Mouse (Mus musculus): ENCODE results near the gene Pkdcc. TPM values are rescaled to one million over a fixed set of nuclear protein-coding genes. Genes with fewer than 3 reads are reported as not detected.
A peak's percentile ranks its signal among the peaks of the same experiment; 100 is the strongest.

The Pkdcc gene
- polyA plus RNA-seq, 1 experiment from 2014 or later: 5.1 TPM

GRCm38 (mm10) chr17:83215529-83216244 is 595 bp downstream of the Pkdcc start:
- H3K4me2 ChIP-seq (ENCODE audit: low read length): peak overlapping the region; percentile 95
- no peaks in the 10 kb centered on the region for H3K36me3 ChIP-seq (ENCODE audit: control insufficient read depth, insufficient read depth, low read length)
- H3K9me3 ChIP-seq (ENCODE audit: control insufficient read depth, low read length): no peaks in the 10 kb centered on the region
- H3K27me3 ChIP-seq (ENCODE audit: control insufficient read depth, insufficient read depth, low read length): peaks cover 59% of the 10 kb centered on the region
- DNase-seq (peak; percentile 71), ATAC-seq (ENCODE audit: low FRiP score, low TSS enrichment) (peak; percentile 53)
- WGBS: 1% methylated on average over 66 of the region's 80 CpGs
- H3K9ac ChIP-seq (replicated peaks; ENCODE audit: low read length): peak overlapping the region; percentile 88
- peak overlapping the region; percentile 62 for H3K4me3 ChIP-seq (replicated peaks; ENCODE audit: low read depth, low read length)
- H3K27ac ChIP-seq (replicated peaks; ENCODE audit: low read depth, low read length): peak overlapping the region; percentile 87
- peaks cover 31% of the 10 kb centered on the region for H3K4me1 ChIP-seq (ENCODE audit: control insufficient read depth, insufficient read depth, low read length)

- ATAC-seq (ENCODE audit: low FRiP score, low TSS enrichment): no peak
These were observed 1.3 kb downstream of the Pkdcc start for GRCm38 (mm10) chr17:83216251-83216919.

GRCm38 (mm10) chr17:83218189-83218588 is 3.1 kb downstream of the Pkdcc start:
- Histone ChIP-seq H3K4me3 (replicated peaks; ENCODE audit: low read depth, low read length) (0 out of 2 replicates have a peak overlapping the region, but pooled peaks have one; percentile 9), H3K9me3 (ENCODE audit: control insufficient read depth, low read length) (no peaks in the 10 kb centered on the region), H3K4me1 (ENCODE audit: control insufficient read depth, insufficient read depth, low read length) (peaks cover 30% of the 10 kb centered on the region), H3K27me3 (ENCODE audit: control insufficient read depth, insufficient read depth, low read length) (peaks cover 67% of the 10 kb centered on the region), H3K36me3 (ENCODE audit: control insufficient read depth, insufficient read depth, low read length) (no peaks in the 10 kb centered on the region), H3K4me2 (ENCODE audit: low read length) (peak overlapping the region; percentile 95), H3K27ac (replicated peaks; ENCODE audit: low read depth, low read length) (no peak overlapping the region), H3K9ac (replicated peaks; ENCODE audit: low read length) (no peak overlapping the region)
- WGBS: 20% methylated on average over 2 of the region's 2 CpGs
- DNase-seq (no peak), ATAC-seq (ENCODE audit: low FRiP score, low TSS enrichment) (no peak)

More at GRCm38 (mm10) chr17:83216251-83216919, 1.3 kb downstream of the Pkdcc start:
- WGBS: 29% methylated on average over 7 of the region's 7 CpGs
- Histone ChIP-seq H3K9me3 (ENCODE audit: control insufficient read depth, low read length) (no peaks in the 10 kb centered on the region), H3K4me1 (ENCODE audit: control insufficient read depth, insufficient read depth, low read length) (peaks cover 31% of the 10 kb centered on the region), H3K9ac (replicated peaks; ENCODE audit: low read length) (peak overlapping the region; percentile 88), H3K4me3 (replicated peaks; ENCODE audit: low read depth, low read length) (peak overlapping the region; percentile 62), H3K36me3 (ENCODE audit: control insufficient read depth, insufficient read depth, low read length) (no peaks in the 10 kb centered on the region), H3K4me2 (ENCODE audit: low read length) (peak overlapping the region; percentile 95), H3K27me3 (ENCODE audit: control insufficient read depth, insufficient read depth, low read length) (peaks cover 64% of the 10 kb centered on the region), H3K27ac (replicated peaks; ENCODE audit: low read depth, low read length) (peak overlapping the region; percentile 87; the same call in 1 of the 2 replicates)
- DNase-seq: no peak

GRCm38 (mm10) chr17:83218722-83219121 is 3.6 kb downstream of the Pkdcc start:
- Histone ChIP-seq H3K27me3 (ENCODE audit: control insufficient read depth, insufficient read depth, low read length) (peaks cover 67% of the 10 kb centered on the region), H3K27ac (replicated peaks; ENCODE audit: low read depth, low read length) (no peak overlapping the region), H3K4me2 (ENCODE audit: low read length) (peak overlapping the region; percentile 95), H3K4me3 (replicated peaks; ENCODE audit: low read depth, low read length) (no peak overlapping the region), H3K36me3 (ENCODE audit: control insufficient read depth, insufficient read depth, low read length) (no peaks in the 10 kb centered on the region), H3K9me3 (ENCODE audit: control insufficient read depth, low read length) (no peaks in the 10 kb centered on the region), H3K4me1 (ENCODE audit: control insufficient read depth, insufficient read depth, low read length) (peaks cover 27% of the 10 kb centered on the region), H3K9ac (replicated peaks; ENCODE audit: low read length) (no peak overlapping the region)
- DNase-seq (no peak), ATAC-seq (ENCODE audit: low FRiP score, low TSS enrichment) (no peak)
- 73% methylated on average over 6 of the region's 6 CpGs for WGBS

- H3K9me3 ChIP-seq (ENCODE audit: control insufficient read depth, low read length): no peaks in the 10 kb centered on the region
- no peak overlapping the region for H3K9ac ChIP-seq (replicated peaks; ENCODE audit: low read length)
- no peak for ATAC-seq (ENCODE audit: low FRiP score, low TSS enrichment)
- 65% methylated on average over 14 of the region's 14 CpGs for WGBS
- peaks cover 72% of the 10 kb centered on the region for H3K27me3 ChIP-seq (ENCODE audit: control insufficient read depth, insufficient read depth, low read length)
- 0 out of 2 replicates have a peak, but pooled peaks cover 3% of the 10 kb centered on the region for H3K36me3 ChIP-seq (ENCODE audit: control insufficient read depth, insufficient read depth, low read length)
- H3K4me1 ChIP-seq (ENCODE audit: control insufficient read depth, insufficient read depth, low read length): peaks cover 22% of the 10 kb centered on the region
- no peak overlapping the region for H3K27ac ChIP-seq (replicated peaks; ENCODE audit: low read depth, low read length)
- no peak overlapping the region for H3K4me3 ChIP-seq (replicated peaks; ENCODE audit: low read depth, low read length)
- DNase-seq: no peak
- peak overlapping the region; percentile 95 for H3K4me2 ChIP-seq (ENCODE audit: low read length)
These were observed 4.5 kb downstream of the Pkdcc start for GRCm38 (mm10) chr17:83219351-83220287.

GRCm38 (mm10) chr17:83220954-83221538 is 6.0 kb downstream of the Pkdcc start:
- Histone ChIP-seq H3K36me3 (ENCODE audit: control insufficient read depth, insufficient read depth, low read length) (0 out of 2 replicates have a peak, but pooled peaks cover 3% of the 10 kb centered on the region), H3K9me3 (ENCODE audit: control insufficient read depth, low read length) (no peaks in the 10 kb centered on the region), H3K4me1 (ENCODE audit: control insufficient read depth, insufficient read depth, low read length) (peaks cover 18% of the 10 kb centered on the region), H3K4me2 (ENCODE audit: low read length) (no peak overlapping the region), H3K27ac (replicated peaks; ENCODE audit: low read depth, low read length) (no peak overlapping the region), H3K9ac (replicated peaks; ENCODE audit: low read length) (no peak overlapping the region), H3K27me3 (ENCODE audit: control insufficient read depth, insufficient read depth, low read length) (peaks cover 86% of the 10 kb centered on the region), H3K4me3 (replicated peaks; ENCODE audit: low read depth, low read length) (no peak overlapping the region)
- WGBS: 85% methylated on average over 18 of the region's 18 CpGs
- DNase-seq (no peak), ATAC-seq (ENCODE audit: low FRiP score, low TSS enrichment) (no peak)

- no peak for ATAC-seq (ENCODE audit: low FRiP score, low TSS enrichment)
These were observed 6.8 kb downstream of the Pkdcc start for GRCm38 (mm10) chr17:83221611-83222500.

More at GRCm38 (mm10) chr17:83221611-83222500, 6.8 kb downstream of the Pkdcc start:
- WGBS: 83% methylated on average over 13 of the region's 13 CpGs
- Histone ChIP-seq H3K36me3 (ENCODE audit: control insufficient read depth, insufficient read depth, low read length) (0 out of 2 replicates have a peak, but pooled peaks cover 3% of the 10 kb centered on the region), H3K4me2 (ENCODE audit: low read length) (no peak overlapping the region), H3K4me3 (replicated peaks; ENCODE audit: low read depth, low read length) (no peak overlapping the region), H3K9ac (replicated peaks; ENCODE audit: low read length) (no peak overlapping the region), H3K9me3 (ENCODE audit: control insufficient read depth, low read length) (no peaks in the 10 kb centered on the region), H3K27ac (replicated peaks; ENCODE audit: low read depth, low read length) (no peak overlapping the region), H3K4me1 (ENCODE audit: control insufficient read depth, insufficient read depth, low read length) (peaks cover 14% of the 10 kb centered on the region), H3K27me3 (ENCODE audit: control insufficient read depth, insufficient read depth, low read length) (peaks cover 83% of the 10 kb centered on the region)
- DNase-seq: no peak

Measured in midbrain, embryonic 14.5 days (tissue).